Mouse (Mus musculus): ENCODE results near the gene Slc44a3. TPM values are rescaled to one million over a fixed set of nuclear protein-coding genes. Genes with fewer than 3 reads are reported as not detected.
"Not testable (repeated sequence)": the region's sequence is repeated elsewhere in the genome, so short reads cannot be mapped to it uniquely, and the experiment has no call there.

Slc44a3 gene
- total RNA-seq, 2 experiments from 2014 or later, result not detected

DNA sequence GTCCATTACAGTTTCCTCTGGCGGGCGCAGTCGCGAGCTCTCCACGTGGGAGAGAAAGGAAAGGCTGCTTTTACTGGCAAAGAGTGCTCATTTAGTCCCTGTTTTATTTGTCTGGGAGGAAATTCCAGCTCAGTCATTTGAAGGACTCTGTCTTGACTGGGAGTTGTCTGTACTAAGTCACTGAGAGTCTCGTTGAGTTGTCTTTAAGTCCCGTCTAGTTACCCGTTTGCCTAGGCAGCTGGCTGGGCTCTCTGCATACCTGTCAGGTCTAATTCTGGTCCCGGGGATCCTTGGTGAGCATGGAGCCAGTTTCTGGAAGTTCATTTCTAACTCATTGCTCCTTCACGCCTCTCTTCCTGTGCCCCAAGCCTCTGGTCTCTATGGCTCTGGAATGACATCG lies 20.5 kb upstream of the Slc44a3 start:
- DNase-seq (ENCODE audit: low spot score in 2 of 2), result no peak

- DNase-seq (ENCODE audit: low spot score in 2 of 2), result peak in 1 of 2 experiments; percentile 26
Measured at GRCm38 (mm10) chr3:121550370-121550769, 18.2 kb upstream of the Slc44a3 start.

GRCm38 (mm10) chr3:121547851-121548624 lies 15.8 kb upstream of the Slc44a3 start:
- DNase-seq (ENCODE audit: low spot score in 2 of 2), result no peak

- no peak for DNase-seq (ENCODE audit: low spot score in 2 of 2)
Measured at GRCm38 (mm10) chr3:121540621-121541020, 8.4 kb upstream of the Slc44a3 start.

GRCm38 (mm10) chr3:121539871-121540431 lies 7.7 kb upstream of the Slc44a3 start:
- no peak for DNase-seq (ENCODE audit: low spot score in 2 of 2)

- DNase-seq (ENCODE audit: low spot score in 2 of 2), result not testable (repeated sequence)
Measured at GRCm38 (mm10) chr3:121538847-121539246, 6.6 kb upstream of the Slc44a3 start.

GRCm38 (mm10) chr3:121537996-121538395 lies 5.8 kb upstream of the Slc44a3 start:
- no peak for DNase-seq (ENCODE audit: low spot score in 2 of 2)

- no peak for DNase-seq (ENCODE audit: low spot score in 2 of 2)
Measured at GRCm38 (mm10) chr3:121536803-121537202, 4.6 kb upstream of the Slc44a3 start.

- DNase-seq (ENCODE audit: low spot score in 2 of 2), result peak; percentile 44 to 60
Measured at GRCm38 (mm10) chr3:121535813-121536504, 3.8 kb upstream of the Slc44a3 start.

DNA sequence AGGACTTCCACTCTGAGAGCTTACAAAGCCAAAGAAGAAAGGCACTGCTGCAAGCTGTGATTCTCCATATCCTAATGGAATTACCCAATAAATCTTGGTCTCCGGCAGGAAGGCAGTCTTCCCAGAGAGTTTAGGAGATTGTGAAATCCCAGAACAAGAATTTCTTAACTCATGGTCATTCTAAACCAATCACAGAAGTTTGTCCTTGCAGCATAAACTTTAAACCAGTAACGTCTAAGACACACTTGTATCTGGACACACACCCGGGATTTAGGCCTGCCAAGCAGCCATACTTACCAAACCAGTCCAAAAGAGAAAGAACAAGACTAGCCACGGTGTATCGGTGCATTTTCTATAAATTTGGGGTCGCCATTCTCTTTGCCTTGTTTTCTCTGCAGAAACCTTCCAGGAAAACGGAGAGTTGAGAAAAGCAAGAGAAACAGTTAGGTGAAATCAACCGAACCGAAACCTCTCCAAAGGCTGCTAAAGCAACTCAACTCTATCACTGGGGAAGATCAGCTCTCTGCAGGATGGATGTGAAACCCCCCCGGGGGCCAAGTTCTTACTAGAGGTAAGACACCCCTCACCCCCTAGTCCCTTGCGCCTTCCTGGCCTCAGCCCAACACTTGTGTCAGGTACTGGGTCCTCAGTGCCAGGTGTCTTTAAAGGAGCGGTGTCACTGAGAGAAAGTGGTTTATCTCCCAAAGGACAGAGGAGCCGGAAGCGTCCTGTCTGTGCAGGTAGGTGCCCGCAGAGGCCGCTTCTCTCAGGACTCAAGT lies 645 bp downstream of the Slc44a3 start:
- no peak for DNase-seq (ENCODE audit: low spot score in 2 of 2)

- no peak for DNase-seq (ENCODE audit: low spot score in 2 of 2)
Measured at GRCm38 (mm10) chr3:121530546-121531258, 1.5 kb downstream of the Slc44a3 start.

- no peak for DNase-seq (ENCODE audit: low spot score in 2 of 2)
Measured at GRCm38 (mm10) chr3:121526096-121527093, 5.8 kb downstream of the Slc44a3 start.

GRCm38 (mm10) chr3:121521633-121522125 lies 10.5 kb downstream of the Slc44a3 start:
- no peak for DNase-seq (ENCODE audit: low spot score in 2 of 2)

- no peak for DNase-seq (ENCODE audit: low spot score in 2 of 2)
Measured at GRCm38 (mm10) chr3:121521123-121521522, 11.1 kb downstream of the Slc44a3 start.

DNA sequence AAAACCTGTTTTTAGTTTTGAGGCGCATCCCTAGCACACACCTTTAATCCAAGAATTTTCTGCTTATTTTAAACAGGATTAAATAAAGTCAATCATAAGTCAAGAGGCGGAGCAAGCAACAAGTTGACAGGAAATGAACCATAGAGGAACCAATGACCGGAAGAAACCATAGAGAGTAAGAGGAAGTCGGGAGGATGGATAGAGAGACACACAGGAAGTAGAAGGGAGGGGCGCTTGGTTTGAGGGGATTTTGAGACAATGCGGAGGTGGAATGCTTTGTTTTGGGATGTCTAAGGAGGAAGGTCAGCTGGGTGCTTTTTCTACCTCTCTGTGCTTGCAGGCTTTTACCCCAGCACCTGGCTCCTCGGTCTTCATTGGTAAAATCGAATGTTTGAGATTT lies 15.2 kb downstream of the Slc44a3 start:
- no peak for DNase-seq (ENCODE audit: low spot score in 2 of 2)

GRCm38 (mm10) chr3:121509141-121509540 lies 23.1 kb downstream of the Slc44a3 start:
- no peak for DNase-seq (ENCODE audit: low spot score in 2 of 2)

DNA sequence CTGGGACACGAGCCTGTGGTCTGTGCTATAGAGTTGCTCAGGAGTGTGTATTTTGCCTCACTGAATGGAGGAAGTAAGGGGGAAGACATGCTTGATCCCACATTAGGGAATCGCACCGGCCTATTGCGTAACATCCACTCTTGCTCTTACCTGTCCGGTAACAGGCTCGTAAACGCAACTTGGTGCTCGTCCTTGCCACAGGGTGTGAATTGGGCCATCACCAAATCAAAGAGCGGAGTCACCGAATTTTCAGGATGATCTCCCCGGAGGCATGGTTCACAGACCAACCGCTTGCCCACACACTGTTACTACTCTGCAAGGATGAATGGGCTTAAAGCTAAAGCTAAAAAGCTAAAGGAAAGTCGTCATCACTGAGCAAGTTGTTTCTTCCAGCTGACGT lies 24.5 kb downstream of the Slc44a3 start:
- no peak for DNase-seq (ENCODE audit: low spot score in 2 of 2)

GRCm38 (mm10) chr3:121506756-121507155 lies 25.4 kb downstream of the Slc44a3 start:
- DNase-seq (ENCODE audit: low spot score in 2 of 2), result no peak

DNA sequence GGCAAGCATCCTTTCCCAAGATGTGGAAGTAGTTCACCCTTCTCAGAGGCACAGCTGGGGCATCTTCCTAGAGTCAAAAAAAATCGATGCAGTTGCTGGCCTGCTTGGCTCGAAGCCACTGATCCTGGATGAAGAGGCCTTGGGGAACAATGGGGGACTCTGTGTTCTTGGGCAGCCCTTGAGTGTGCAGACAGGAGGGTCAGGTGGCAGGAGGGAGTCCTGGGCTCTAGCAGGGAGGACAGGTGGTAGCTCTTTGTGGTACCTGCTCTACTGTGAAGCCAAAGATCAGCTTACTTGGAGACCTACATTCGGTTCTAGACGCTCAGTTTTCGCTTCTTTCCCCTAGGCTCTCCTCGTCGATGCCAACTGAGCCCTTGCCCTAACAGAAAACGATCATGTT lies 26.0 kb downstream of the Slc44a3 start:
- DNase-seq (ENCODE audit: low spot score in 2 of 2), result no peak

All from left cerebral cortex, adult 18-20 months (tissue).